Mouse (Mus musculus) heart, adult 2 months (tissue): Measurements from ENCODE around the gene Lrrc17. TPM values are rescaled to one million over a fixed set of nuclear protein-coding genes. Genes with fewer than 3 reads are reported as not detected.

ENCODE experiments used
- DNase-seq, 2 experiments: peaks; one replicate each; pipeline ENCODE4 v3.0.0; 2021
- H3K27ac ChIP-seq: fragments of 200-600 bp; 2 replicates; pipeline ENCODE4 v1.8.1; 2022
- H3K27me3 ChIP-seq: fragments of 200-500 bp; 2 replicates; pipeline ENCODE4 v1.6.1; 2012; ENCODE audit warnings: mild to moderate bottlenecking, low read length, inconsistent platforms, mixed read lengths; ENCODE audit not compliant: control insufficient read depth, insufficient read depth
- H3K36me3 ChIP-seq: fragments of 200-500 bp; 2 replicates; pipeline ENCODE4 v1.6.1; 2012; ENCODE audit warnings: low read length, inconsistent platforms; ENCODE audit not compliant: control insufficient read depth, insufficient read depth
- H3K4me1 ChIP-seq: fragments of 200-500 bp; 2 replicates; pipeline ENCODE4 v1.6.1; 2011; ENCODE audit warnings: low read length; ENCODE audit not compliant: control insufficient read depth, insufficient read depth
- H3K4me3 ChIP-seq: fragments of 200-600 bp; 2 replicates; pipeline ENCODE4 v1.8.1; 2022
- H3K79me2 ChIP-seq: fragments of 200-500 bp; replicated peaks from 2 replicates; pipeline ENCODE4 v1.6.1; 2012; ENCODE audit warnings: mild to moderate bottlenecking, inconsistent platforms, low read length, moderate library complexity, mixed read lengths; ENCODE audit not compliant: control insufficient read depth, insufficient read depth
- H3K9ac ChIP-seq: fragments of 200-500 bp; 2 replicates; pipeline ENCODE4 v1.6.1; 2012; ENCODE audit warnings: low read depth, mild to moderate bottlenecking, control low read depth, inconsistent platforms, low read length, mixed read lengths
- CTCF ChIP-seq: fragments of 200-600 bp; IDR thresholded peaks from 2 replicates; pipeline ENCODE4 v1.8.1; 2022; ENCODE audit warnings: antibody characterized with exemption, mild to moderate bottlenecking, moderate library complexity
- EP300 ChIP-seq: fragments of 200-500 bp; IDR thresholded peaks from 2 replicates; pipeline ENCODE4 v1.6.1; 2011; ENCODE audit warnings: low read depth, low read length, control low read depth; ENCODE audit not compliant: insufficient read depth
- POLR2A ChIP-seq: fragments of 200-500 bp; IDR thresholded peaks from 2 replicates; pipeline ENCODE4 v1.6.1; 2011; ENCODE audit warnings: mild to moderate bottlenecking, low read depth, low read length, control low read depth; ENCODE audit not compliant: insufficient read depth
- WGBS: fragments of 180-500 bp; shearing (Covaris S2); methylation state at CpG from one replicate; pipeline ENCODE4 v1.1.7; 2018; 5-methylcytosine and 5-hydroxymethylcytosine counted together
- intact Hi-C: fragments of 180-260 bp; cut with DNase I; formaldehyde crosslinking; loops from one replicate; pipeline ENCODE4 v1.15.1; 2025
- polyA plus RNA-seq: library from polyadenylated mRNA; depleted of rRNA; stranded (reverse); fragments of >200 nt; gene quantifications from 2 replicates; pipeline ENCODE4 v1.2.3, GENCODE M21; 2012
- total RNA-seq, 2 experiments: library from RNA; stranded (reverse); gene quantifications; 2 replicates each; pipeline ENCODE4 v1.2.3; 2021

Lrrc17 gene
- total and polyA plus RNA-seq, 3 experiments: 2.0 to 3.1 (median 2.7) TPM

- no peak for TF ChIP-seq CTCF
- no peak for TF ChIP-seq POLR2A
- no peak for TF ChIP-seq EP300
- Histone ChIP-seq H3K4me1 (peaks cover 3% of the 10 kb centered on the region), H3K4me3 (no peak overlapping the region), H3K79me2 (no peaks in the 10 kb centered on the region), H3K27me3 (0 out of 2 replicates have a peak, but pooled peaks cover 1% of the 10 kb centered on the region), H3K9ac (no peak overlapping the region), H3K36me3 (no peaks in the 10 kb centered on the region), H3K27ac (peak overlapping the region; percentile 2; the same call in 1 of the 2 replicates)
- DNase-seq: no peak
- intact Hi-C loops: no loop called here
These were observed 1.9 kb downstream of the Lrrc17 start for GRCm38 (mm10) chr5:21545227-21545626.

- intact Hi-C loops: no loop called here
- H3K27me3 ChIP-seq: 0 out of 2 replicates have a peak, but pooled peaks cover 1% of the 10 kb centered on the region
- no peak overlapping the region for H3K9ac ChIP-seq
- TF ChIP-seq CTCF (no peak), POLR2A (no peak)
- no peak overlapping the region for H3K4me3 ChIP-seq
- WGBS: 47% methylated on average over 4 of the region's 4 CpGs
- H3K4me1 ChIP-seq: peaks cover 3% of the 10 kb centered on the region
- DNase-seq: peak in 1 of 2 experiments; percentile 18
- no peak overlapping the region; the same call in 1 of the 2 replicates for H3K27ac ChIP-seq
- no peaks in the 10 kb centered on the region for H3K79me2 ChIP-seq
- H3K36me3 ChIP-seq: no peaks in the 10 kb centered on the region
These were observed 2.4 kb downstream of the Lrrc17 start for GRCm38 (mm10) chr5:21545786-21546185.

GRCm38 (mm10) chr5:21547005-21547404, 3.6 kb downstream of the Lrrc17 start:
- intact Hi-C loops: no loop called here
- Histone ChIP-seq H3K4me1 (peaks cover 3% of the 10 kb centered on the region), H3K4me3 (no peak overlapping the region), H3K9ac (no peak overlapping the region), H3K27me3 (no peaks in the 10 kb centered on the region), H3K79me2 (no peaks in the 10 kb centered on the region), H3K27ac (no peak overlapping the region), H3K36me3 (no peaks in the 10 kb centered on the region)
- TF ChIP-seq EP300 (no peak), POLR2A (no peak), CTCF (no peak)
- WGBS: 80% methylated on average over 8 of the region's 8 CpGs
- DNase-seq: no peak

- Histone ChIP-seq H3K27me3 (no peaks in the 10 kb centered on the region), H3K4me1 (no peaks in the 10 kb centered on the region), H3K27ac (no peak overlapping the region), H3K9ac (no peak overlapping the region), H3K4me3 (no peak overlapping the region), H3K79me2 (no peaks in the 10 kb centered on the region), H3K36me3 (no peaks in the 10 kb centered on the region)
- intact Hi-C loops: no loop called here
- no peak for DNase-seq
- 92% methylated on average over 4 of the region's 4 CpGs for WGBS
- no peak for TF ChIP-seq CTCF
- TF ChIP-seq POLR2A: no peak
- no peak for TF ChIP-seq EP300
These were observed 10.3 kb downstream of the Lrrc17 start for GRCm38 (mm10) chr5:21553685-21554084.

- Histone ChIP-seq H3K27me3 (no peaks in the 10 kb centered on the region), H3K4me3 (no peak overlapping the region), H3K27ac (no peak overlapping the region), H3K4me1 (no peaks in the 10 kb centered on the region), H3K79me2 (no peaks in the 10 kb centered on the region), H3K36me3 (no peaks in the 10 kb centered on the region), H3K9ac (no peak overlapping the region)
- no peak for TF ChIP-seq CTCF
- TF ChIP-seq EP300: no peak
- TF ChIP-seq POLR2A: no peak
- WGBS: 74% methylated on average over 1 of the region's 1 CpGs
- intact Hi-C loops: no loop called here
- no peak for DNase-seq
These were observed 11.4 kb downstream of the Lrrc17 start for GRCm38 (mm10) chr5:21554732-21555131.

GRCm38 (mm10) chr5:21556502-21556901, 13.1 kb downstream of the Lrrc17 start:
- H3K27me3 ChIP-seq: no peaks in the 10 kb centered on the region
- no peaks in the 10 kb centered on the region for H3K36me3 ChIP-seq
- no peak overlapping the region for H3K9ac ChIP-seq
- no peak for DNase-seq
- no peaks in the 10 kb centered on the region for H3K79me2 ChIP-seq
- intact Hi-C loops: no loop called here
- no peak overlapping the region for H3K27ac ChIP-seq
- H3K4me3 ChIP-seq: no peak overlapping the region
- no peaks in the 10 kb centered on the region for H3K4me1 ChIP-seq
- TF ChIP-seq EP300 (no peak), POLR2A (no peak), CTCF (no peak)
- WGBS: 79% methylated on average over 3 of the region's 3 CpGs
